Mouse (Mus musculus) macrophage (primary cell): ENCODE data around the gene Il27ra. TPM values are rescaled to one million over a fixed set of nuclear protein-coding genes. Genes with fewer than 3 reads are reported as not detected.
A peak's percentile ranks its signal among the peaks of the same experiment; 100 is the strongest.

Experiments used
- H3K27ac ChIP-seq: fragments of 350-480 bp; formaldehyde crosslinking; 2 replicates; pipeline ENCODE4 v1.9.0; 2021
- H3K36me3 ChIP-seq: fragments of 350-480 bp; formaldehyde crosslinking; 2 replicates; pipeline ENCODE4 v1.9.0; 2021; ENCODE audit errors: inconsistent target
- H3K4me3 ChIP-seq: fragments of 350-480 bp; formaldehyde crosslinking; 2 replicates; pipeline ENCODE4 v1.9.0; 2021; ENCODE audit errors: inconsistent target
- H3K79me2 ChIP-seq: fragments of 350-480 bp; formaldehyde crosslinking; 2 replicates; pipeline ENCODE4 v1.9.0; 2021; ENCODE audit errors: inconsistent target
- WGBS: methylation state at CpG from one replicate; pipeline ENCODE4 v1.1.7; 2026; ENCODE audit warnings: inconsistent platforms; ENCODE audit not compliant: missing documents; 5-methylcytosine and 5-hydroxymethylcytosine counted together
- polyA plus RNA-seq: library from polyadenylated mRNA; stranded (reverse); fragments of 250-400 nt; gene quantifications from 3 replicates; pipeline ENCODE4 v1.2.4, GENCODE M21; 2018; ENCODE audit warnings: inconsistent platforms

The Il27ra gene
- polyA plus RNA-seq, 1 experiment from 2014 or later = 0.17 TPM

DNA sequence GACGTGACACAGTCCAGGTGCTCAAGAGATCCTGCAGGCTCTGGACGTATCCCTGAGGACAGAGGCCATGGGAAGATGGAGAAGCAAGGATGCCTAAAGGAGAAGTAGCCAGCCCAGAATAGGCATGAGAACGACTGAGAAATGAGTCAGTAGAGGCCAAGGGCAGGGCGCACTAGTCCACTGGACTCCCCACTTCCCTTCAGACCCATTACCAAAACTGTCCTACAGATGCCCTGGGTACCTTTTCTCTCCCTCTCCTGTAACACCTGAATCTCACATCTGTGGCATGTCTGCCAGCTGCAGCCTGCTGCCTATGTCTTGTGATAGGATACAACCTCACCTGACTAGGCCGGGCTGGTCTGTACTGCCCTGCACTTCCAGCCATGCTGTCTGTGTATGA is 27.9 kb upstream of the Il27ra start:
- peak overlapping the region; percentile 32 for H3K27ac ChIP-seq
- no peaks in the 10 kb centered on the region; the same call in 1 of the 2 replicates for H3K36me3 ChIP-seq
- WGBS = 58% methylated on average over 5 of the region's 5 CpGs
- no peak overlapping the region for H3K4me3 ChIP-seq
- H3K79me2 ChIP-seq = peaks cover 73% of the 10 kb centered on the region

DNA sequence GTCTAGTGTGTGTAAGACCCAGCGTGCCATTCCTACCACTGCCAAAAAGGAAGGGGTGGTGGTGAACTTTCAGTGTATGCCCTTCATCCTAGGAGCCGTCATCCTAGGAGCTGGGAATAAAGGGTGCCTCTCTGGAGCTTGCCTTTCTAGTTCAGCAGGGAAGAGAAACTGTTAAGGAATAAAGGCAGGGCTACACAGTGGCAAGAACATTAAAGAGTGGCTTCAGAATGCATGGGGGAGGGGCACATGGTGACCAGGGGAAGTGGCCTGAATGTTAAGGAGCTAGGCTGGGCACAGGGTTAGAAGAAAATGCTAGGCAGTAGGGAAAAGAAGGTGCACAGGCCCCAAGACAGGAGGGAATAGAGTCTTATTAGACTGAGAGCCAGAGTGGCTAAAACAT is 27.4 kb upstream of the Il27ra start:
- 95% methylated on average over 2 of the region's 2 CpGs for WGBS
- H3K4me3 ChIP-seq = no peak overlapping the region
- peak overlapping the region; percentile 32 for H3K27ac ChIP-seq
- no peaks in the 10 kb centered on the region for H3K36me3 ChIP-seq
- peaks cover 73% of the 10 kb centered on the region for H3K79me2 ChIP-seq

DNA sequence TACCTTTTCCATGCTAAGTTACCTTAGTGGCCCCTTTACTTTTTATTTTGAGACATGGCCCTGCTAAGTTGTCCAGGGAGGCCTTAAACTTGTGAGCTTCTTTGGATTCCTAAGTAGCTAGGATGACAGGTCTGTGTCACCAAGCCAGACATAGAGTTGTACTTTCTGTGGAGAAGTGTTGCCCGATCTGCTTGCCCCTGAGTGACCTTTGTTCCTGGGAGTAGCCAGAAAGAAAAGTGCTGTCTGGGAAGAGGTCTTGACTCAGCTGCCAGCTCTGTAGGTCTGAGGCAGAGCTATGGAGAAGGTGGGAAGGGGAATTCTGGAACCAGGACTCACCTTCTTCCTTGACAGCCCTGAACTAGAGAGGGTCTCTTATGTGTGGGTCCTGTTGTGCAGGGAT is 26.8 kb upstream of the Il27ra start:
- Histone ChIP-seq H3K4me3 (no peak overlapping the region), H3K79me2 (peaks cover 67% of the 10 kb centered on the region), H3K27ac (peak overlapping the region; percentile 32), H3K36me3 (no peaks in the 10 kb centered on the region)
- 82% methylated on average over 1 of the region's 1 CpGs for WGBS

DNA sequence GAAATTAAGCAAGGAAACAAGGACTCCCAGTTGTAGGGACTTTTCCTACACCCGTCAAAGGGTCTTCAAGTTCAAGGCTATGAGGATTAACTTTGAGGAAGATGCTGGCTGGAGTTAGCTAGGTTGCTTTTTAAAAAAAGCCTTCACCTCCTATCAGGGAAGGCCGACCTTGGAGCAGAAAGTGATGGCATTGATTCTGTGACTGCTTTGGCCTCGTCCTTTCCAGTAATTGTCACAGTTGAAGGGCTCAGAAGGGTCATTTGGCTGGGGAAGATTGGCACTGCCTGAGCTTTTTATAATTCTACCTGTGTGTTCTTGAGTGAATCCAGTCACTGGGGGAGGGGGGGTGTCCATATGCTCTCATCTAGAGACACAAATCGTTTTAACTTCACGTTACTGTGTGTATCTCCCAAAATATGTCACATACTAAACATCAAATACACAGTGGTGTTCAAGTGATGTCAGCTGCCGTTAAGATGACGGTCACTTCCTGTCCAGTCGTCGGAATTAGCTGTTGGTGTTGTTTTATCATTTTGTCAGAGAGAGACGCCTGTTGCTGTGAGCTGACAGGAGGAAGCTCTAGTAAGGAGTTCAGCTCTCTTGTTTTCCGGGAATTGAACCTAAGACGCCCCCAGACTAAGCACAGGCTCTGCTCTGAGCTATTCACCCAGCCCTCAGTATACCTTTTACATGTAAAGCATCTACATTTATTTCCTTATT is 26.1 kb upstream of the Il27ra start:
- peaks cover 62% of the 10 kb centered on the region for H3K79me2 ChIP-seq
- H3K4me3 ChIP-seq = no peak overlapping the region
- H3K36me3 ChIP-seq = no peaks in the 10 kb centered on the region
- peak overlapping the region; percentile 32; the same call in 1 of the 2 replicates for H3K27ac ChIP-seq
- 78% methylated on average over 12 of the region's 12 CpGs for WGBS

DNA sequence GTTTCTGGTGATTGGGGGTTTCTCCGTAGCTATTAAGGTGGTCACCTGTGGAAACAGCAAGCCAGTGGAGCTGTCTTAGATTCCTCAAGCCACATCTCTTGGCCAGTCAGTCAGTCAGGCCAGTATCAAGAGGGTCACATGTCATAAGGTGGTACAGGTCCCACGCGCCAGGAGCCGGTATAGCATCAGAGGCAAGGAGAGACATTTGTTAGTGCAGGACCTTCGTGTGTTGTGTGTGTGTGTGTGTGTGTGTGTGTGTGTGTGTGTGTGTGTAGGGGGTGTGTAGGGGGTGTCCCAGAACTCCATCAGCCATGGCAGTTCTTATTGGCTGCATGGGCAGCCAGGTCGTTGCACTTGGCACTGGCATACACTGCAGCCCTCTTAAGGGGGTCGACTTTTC is 25.5 kb upstream of the Il27ra start:
- H3K36me3 ChIP-seq = no peaks in the 10 kb centered on the region
- WGBS = 94% methylated on average over 7 of the region's 7 CpGs
- no peak overlapping the region for H3K27ac ChIP-seq
- peaks cover 56% of the 10 kb centered on the region for H3K79me2 ChIP-seq
- peak overlapping the region; percentile 35; the same call in 1 of the 2 replicates for H3K4me3 ChIP-seq

DNA sequence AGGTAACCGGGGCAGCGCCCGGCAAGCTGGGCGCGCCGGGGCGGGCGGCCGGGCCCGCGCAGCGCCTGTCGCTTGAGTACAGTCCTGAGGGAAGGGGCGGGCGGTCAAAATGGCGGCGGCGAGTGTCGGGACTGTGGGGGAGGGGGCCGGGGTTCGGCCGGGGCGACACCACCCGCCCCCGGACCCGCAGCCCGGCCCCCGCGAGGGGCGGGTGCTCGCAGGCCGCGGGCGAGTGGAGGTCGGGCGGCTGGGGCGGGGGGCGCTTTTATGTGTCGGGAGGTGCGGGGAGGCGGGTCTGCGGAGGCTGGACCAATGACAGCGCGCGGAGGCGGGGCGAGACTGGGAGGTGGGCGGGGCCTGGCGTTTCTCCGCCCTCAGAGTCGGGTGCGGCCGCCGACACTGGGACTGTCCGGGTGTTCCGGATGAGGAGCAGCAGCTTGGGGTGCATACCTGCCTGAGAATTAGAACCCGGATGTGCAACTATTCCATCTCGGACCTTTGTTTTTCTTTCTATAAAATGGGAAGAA is 24.7 kb upstream of the Il27ra start:
- Histone ChIP-seq H3K79me2 (peaks cover 48% of the 10 kb centered on the region), H3K4me3 (peak overlapping the region; percentile 35), H3K27ac (no peak overlapping the region), H3K36me3 (no peaks in the 10 kb centered on the region)
- under 1% methylated on average over 47 of the region's 58 CpGs for WGBS

DNA sequence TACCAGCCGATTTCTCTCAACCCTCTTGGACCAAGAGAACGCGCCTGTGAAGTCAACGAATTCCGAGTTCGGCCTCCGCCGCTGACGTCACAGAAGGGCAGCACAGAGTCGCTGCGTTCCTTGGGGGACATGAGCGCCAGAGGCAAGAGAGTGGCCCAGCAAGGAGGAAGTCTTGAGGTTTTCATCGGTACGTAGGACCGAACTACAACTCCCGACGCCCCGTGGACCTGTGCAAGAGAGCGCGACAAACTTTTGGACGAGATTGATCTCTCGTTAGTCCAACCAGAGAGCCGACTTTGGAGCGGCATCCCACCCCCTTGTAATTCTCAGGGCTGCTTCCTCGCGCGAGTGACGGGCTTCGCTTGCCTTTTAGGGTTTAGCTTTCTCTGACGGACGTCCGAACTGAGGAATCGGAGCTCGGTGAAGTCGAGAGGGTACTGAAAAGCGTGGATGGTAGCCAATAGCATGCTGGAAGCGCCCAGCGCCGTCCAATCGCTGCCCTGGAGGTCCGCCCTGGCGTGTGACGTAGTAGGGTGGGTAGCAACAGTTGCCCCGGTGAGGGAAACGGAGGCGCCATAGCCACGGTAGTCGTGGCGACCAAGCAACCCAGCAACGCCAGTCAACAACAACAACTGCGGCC is 24.0 kb upstream of the Il27ra start, which contains the start of gene Rfx1:
Gene Rfx1, plus strand, starts transcription at position 544 of the 640 bp plus-strand sequence.
- Histone ChIP-seq H3K27ac (peak within 1 kb of the TSS; percentile 69), H3K79me2 (peaks cover 41% of the 10 kb centered on the region), H3K4me3 (peak within 1 kb of the TSS; percentile 82), H3K36me3 (no peaks in the 10 kb centered on the region)
- under 1% methylated on average over 48 of the region's 51 CpGs for WGBS

DNA sequence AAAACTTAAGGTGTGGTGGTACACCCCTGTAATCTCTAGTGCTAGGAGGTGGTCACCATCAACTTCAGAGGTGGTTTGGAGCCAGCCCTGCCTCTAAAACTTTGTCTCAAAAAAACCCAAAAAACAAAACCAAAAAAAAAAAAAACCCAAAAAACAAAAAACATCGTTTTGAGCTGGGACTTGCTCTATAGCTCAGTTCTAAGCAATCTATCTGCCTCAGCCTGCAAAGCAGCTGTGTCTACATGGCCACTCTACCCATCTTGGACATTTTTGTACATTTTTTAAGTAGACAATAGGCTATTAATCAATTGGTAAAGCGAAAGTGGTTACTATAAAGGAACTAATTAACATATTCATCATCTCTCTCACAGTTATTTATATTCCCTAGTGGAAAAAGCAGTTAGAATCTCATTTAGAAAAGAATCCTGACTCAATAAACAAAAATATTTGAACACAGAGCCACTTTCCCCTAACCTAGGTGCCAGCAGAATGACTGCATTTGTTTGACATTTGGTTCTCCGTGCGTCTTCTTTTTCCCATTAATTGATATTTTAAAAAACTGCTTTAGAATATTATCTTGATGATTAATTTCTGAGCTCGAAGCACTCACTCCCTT is 23.2 kb upstream of the Il27ra start:
- Histone ChIP-seq H3K27ac (peak overlapping the region; percentile 69), H3K79me2 (peaks cover 33% of the 10 kb centered on the region), H3K4me3 (peak overlapping the region; percentile 82), H3K36me3 (no peaks in the 10 kb centered on the region)
- WGBS = 10% methylated on average over 5 of the region's 5 CpGs

DNA sequence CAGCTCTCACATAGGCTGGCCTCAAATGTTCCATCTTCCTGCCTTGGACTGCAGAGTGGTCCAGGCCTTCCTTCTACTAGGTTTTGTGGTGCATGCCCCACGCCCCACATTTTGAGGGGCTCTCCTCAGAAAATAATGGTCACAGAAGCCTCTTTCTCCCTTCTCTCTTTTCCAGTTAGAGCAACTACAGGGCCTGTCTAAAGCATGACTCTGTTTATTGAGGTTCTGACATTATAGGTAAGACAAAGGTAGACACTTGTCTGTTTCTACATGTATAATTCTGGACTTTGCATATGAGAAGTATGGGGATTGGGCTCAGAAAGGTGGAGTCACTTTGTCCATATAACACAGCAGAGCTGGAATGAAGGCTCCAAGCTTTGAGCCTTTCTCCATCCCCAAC is 22.6 kb upstream of the Il27ra start, which contains the start of gene Gm10643:
Gene Gm10643, minus strand, starts transcription at position 101 of the 400 bp plus-strand sequence.
- Histone ChIP-seq H3K4me3 (peak within 1 kb of the TSS; percentile 82), H3K79me2 (peaks cover 28% of the 10 kb centered on the region), H3K36me3 (no peaks in the 10 kb centered on the region), H3K27ac (peak within 1 kb of the TSS; percentile 69)
- 93% methylated on average over 1 of the region's 1 CpGs for WGBS

DNA sequence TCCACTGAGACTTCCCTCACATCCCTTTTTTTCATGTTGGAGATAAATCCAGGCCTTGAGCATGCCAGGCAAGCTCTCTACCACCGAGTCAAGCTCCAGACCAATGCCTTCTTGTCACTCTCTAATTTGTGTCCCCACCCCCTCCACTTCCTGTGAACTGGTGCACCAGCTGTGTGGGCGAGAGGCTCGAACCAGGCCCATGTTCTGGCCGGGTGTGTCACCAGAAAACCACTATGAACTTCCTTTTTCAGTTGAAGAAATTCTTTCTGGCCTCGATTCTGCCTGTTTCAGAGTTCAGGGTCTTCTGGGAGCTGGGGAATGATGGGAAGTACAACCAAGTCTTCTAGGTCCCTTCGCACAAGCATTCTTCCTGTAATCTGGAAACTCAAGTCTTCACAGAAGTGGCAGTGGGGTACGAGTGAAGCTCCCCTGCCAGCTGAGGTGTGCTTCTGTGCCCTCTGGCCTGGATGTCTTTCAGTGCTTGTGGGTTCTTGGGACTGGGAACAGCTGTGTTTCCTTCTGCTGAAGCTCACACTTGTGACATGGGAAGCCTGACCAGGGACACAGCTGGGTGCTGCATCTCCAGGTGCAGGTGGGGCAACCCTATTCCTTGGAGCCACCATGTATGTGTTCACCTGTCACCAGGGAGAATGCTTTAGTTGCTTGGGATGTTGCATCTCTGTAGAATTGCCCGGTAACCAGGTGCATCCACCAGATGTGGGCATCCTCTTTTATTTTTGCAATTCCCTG is 21.6 kb upstream of the Il27ra start:
- Histone ChIP-seq H3K4me3 (no peak overlapping the region), H3K79me2 (peaks cover 18% of the 10 kb centered on the region), H3K27ac (peak overlapping the region; percentile 34), H3K36me3 (no peaks in the 10 kb centered on the region)
- 18% methylated on average over 8 of the region's 8 CpGs for WGBS

DNA sequence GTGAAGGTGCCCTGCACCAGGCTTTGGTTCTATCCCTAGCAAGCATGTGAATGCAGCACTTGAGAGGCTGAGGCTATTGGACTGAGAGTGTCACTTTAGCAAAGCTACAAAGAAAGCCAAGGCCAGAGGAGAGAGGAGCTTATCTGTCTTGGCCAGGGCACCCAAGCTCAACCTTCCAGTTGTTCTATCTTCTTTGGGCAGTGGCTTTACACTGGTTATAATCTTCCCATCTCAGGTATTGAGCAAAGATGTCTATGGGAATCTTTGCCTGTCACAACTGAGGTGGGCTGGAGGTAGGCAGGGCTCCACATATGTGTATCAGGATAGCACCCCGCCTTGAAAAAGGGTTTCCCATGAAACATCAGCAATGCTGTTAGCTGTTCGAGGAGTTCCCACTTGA is 17.9 kb upstream of the Il27ra start:
- no peak overlapping the region for H3K4me3 ChIP-seq
- no peaks in the 10 kb centered on the region for H3K36me3 ChIP-seq
- WGBS = 100% methylated on average over 2 of the region's 2 CpGs
- no peak overlapping the region for H3K27ac ChIP-seq
- no peaks in the 10 kb centered on the region for H3K79me2 ChIP-seq

DNA sequence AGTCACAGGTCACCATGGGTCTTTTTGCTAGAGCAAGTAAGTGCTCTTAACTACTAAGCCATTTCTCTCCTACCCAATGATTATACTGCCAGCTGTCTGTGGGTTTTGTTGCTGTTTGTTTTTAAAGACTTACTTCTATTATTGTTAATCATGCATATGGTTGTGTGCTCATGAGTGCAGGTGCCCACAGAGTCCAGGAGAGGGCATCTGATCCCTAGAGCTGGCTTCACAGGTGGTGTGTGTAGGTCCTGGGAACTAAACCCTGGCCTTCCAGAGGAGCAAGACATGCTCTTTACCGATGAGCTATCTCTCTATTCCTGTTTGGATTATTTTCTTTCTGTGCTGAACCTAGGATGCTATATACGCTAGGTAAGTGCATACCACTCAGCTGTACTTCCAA is 16.8 kb upstream of the Il27ra start:
- Histone ChIP-seq H3K79me2 (no peaks in the 10 kb centered on the region), H3K36me3 (no peaks in the 10 kb centered on the region), H3K27ac (no peak overlapping the region), H3K4me3 (no peak overlapping the region)
- 81% methylated on average over 2 of the region's 2 CpGs for WGBS

DNA sequence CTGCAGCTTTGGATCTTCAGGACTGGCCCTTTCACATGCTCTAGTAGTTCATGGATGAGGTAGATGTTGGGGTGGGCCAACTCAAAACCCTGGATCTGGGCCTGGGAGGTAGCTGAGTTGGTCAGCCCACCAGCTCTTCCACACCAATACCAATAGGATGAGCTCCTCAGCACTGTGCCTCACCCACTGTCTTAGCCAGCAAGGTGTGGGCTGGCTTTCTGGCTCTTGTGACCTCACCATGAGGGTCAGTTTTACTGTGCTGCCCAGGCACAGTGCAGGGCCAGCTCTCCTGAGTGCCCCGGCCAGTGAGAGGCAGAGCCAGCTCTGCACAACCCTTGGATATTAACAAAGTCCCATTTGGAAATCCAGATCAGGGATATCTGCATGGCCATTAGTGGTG is 15.4 kb upstream of the Il27ra start:
- Histone ChIP-seq H3K4me3 (no peak overlapping the region), H3K27ac (no peak overlapping the region), H3K36me3 (no peaks in the 10 kb centered on the region), H3K79me2 (no peaks in the 10 kb centered on the region)
- WGBS = 100% methylated on average over 1 of the region's 1 CpGs

DNA sequence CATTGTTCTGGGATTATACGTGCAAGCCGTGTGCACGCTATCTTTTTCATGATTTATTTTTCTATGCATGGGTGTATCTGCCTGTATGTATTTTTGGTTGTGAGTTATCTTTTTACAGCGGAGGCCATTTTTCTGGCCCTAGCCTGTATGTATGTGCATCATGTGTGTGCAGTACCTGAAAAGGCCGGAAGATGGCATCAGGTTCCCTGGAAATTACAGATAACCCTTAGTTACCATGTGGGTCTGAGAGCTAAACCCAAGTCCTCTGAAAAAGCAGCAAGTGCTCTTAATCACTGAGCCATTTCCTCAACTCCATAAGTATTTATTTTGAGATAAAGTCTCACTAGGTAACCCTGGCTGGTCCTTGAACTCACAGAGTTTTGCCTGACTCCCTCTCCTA is 10.8 kb upstream of the Il27ra start:
- no peak overlapping the region for H3K27ac ChIP-seq
- no peaks in the 10 kb centered on the region for H3K36me3 ChIP-seq
- no peaks in the 10 kb centered on the region for H3K79me2 ChIP-seq
- WGBS = 94% methylated on average over 5 of the region's 5 CpGs
- no peak overlapping the region for H3K4me3 ChIP-seq
